Mouse (Mus musculus): Measurements from ENCODE around the gene Olfr323. TPM values are rescaled to one million over a fixed set of nuclear protein-coding genes. Genes with fewer than 3 reads are reported as not detected.
A peak's percentile ranks its signal among the peaks of the same experiment; 100 is the strongest.

Gene Olfr323
- total and polyA plus RNA-seq, 3 experiments: not detected

DNA sequence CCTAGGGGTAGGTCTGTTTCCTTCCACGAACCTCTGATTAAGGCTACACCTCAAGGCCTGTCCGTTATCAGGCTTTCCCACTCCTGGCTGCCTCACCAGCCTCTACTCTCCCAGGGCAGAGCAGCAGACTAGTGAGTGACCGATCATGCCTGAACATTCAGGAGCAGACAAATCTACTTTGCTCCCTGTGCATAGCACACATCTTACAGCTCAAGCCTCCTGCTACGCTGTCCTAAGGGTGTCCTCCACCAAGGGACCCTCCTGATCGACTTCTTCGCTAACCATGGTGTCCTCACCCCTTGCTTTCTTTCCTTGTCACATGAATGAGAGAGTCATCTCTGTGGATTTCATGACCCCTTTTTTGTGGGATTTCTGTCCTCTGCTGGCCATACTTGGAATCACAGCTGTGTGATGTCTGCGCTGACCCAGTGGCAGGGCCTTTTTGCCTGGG lies 42.4 kb downstream of the Olfr323 start:
- dilution Hi-C loops (cut with MboI; ENCODE audit: extremely low pct_ligation_motif_present, extremely low pct_unique_long_range_greater_than_20kb, low sequenced_read_pairs): no loop called here
- H3K36me3 ChIP-seq (replicated peaks in 1 of 2; ENCODE audit: control insufficient read depth in 1 of 2, insufficient read depth in 1 of 2, low read length in 1 of 2): no peaks in the 10 kb centered on the region
- H3K4me3 ChIP-seq (replicated peaks in 1 of 3; ENCODE audit: low read depth in 2 of 3, low read length in 2 of 3, poor library complexity in 1 of 3): no peak overlapping the region
- in situ Hi-C loops (cut with MboI; ENCODE audit: low pct_ligation_motif_present, low pct_unique_long_range_greater_than_20kb, low sequenced_read_pairs): loop anchor here (10.0 kb wide), 1 partner anchor 353 kb away; no protein-coding TSS in a partner anchor
- peaks cover 2% of the 10 kb centered on the region for H3K9me3 ChIP-seq (replicated peaks; ENCODE audit: low read length)
- no peak overlapping the region for H3K27ac ChIP-seq (ENCODE audit: insufficient read depth, low read depth)
- DNase-seq (ENCODE audit: extremely low read depth): peak; percentile 16
- no peak overlapping the region for H3K9ac ChIP-seq (ENCODE audit: insufficient read depth, low read depth)
- H3K4me1 ChIP-seq (ENCODE audit: control insufficient read depth in 1 of 2, insufficient read depth in 2 of 2): no peaks in the 10 kb centered on the region
- TF ChIP-seq ZMIZ1 (IDR thresholded peaks at IDR 0.05; ENCODE audit: low read depth, low read length) (no peak), SMC3 (IDR thresholded peaks at IDR 0.05; ENCODE audit: low read depth, low read length) (peak; percentile 92), TBP (conservative IDR thresholded peaks at IDR 0.05; ENCODE audit: low read depth, low read length) (no peak), IRF4 (IDR thresholded peaks at IDR 0.05; ENCODE audit: low read depth, low read length) (no peak), MAX (IDR thresholded peaks at IDR 0.05; ENCODE audit: low read length) (no peak), POLR2A (IDR thresholded peaks at IDR 0.05; ENCODE audit: low read depth, low read length) (no peak), RAD21 (IDR thresholded peaks at IDR 0.05; ENCODE audit: low read depth, low read length) (peak; percentile 68), GABPA (IDR thresholded peaks at IDR 0.05; ENCODE audit: insufficient replicate concordance, low read depth, low read length) (no peak), ETS1 (conservative IDR thresholded peaks at IDR 0.05; ENCODE audit: low read depth, low read length) (no peak), MEF2A (IDR thresholded peaks at IDR 0.05; ENCODE audit: borderline replicate concordance, low read depth, low read length) (no peak), JUN (IDR thresholded peaks at IDR 0.05; ENCODE audit: insufficient read depth, low read depth, low read length) (no peak), SIN3A (IDR thresholded peaks at IDR 0.05; ENCODE audit: low read length) (no peak), MAFK (IDR thresholded peaks at IDR 0.05; ENCODE audit: insufficient replicate concordance, low read length) (no peak), CTCF (conservative IDR thresholded peaks at IDR 0.05 in 1 of 2, IDR thresholded peaks at IDR 0.05 in 1 of 2; ENCODE audit: low read depth in 2 of 2, low read length in 2 of 2) (peak; percentile 86 to 94), EP300 (IDR thresholded peaks at IDR 0.05; ENCODE audit: low read length) (no peak), MYC (IDR thresholded peaks at IDR 0.05; ENCODE audit: low read depth, low read length) (no peak)
- no peaks in the 10 kb centered on the region for H3K79me2 ChIP-seq (replicated peaks; ENCODE audit: control insufficient read depth, extremely low read depth, insufficient read depth, poor library complexity, severe bottlenecking)
- H3K4me2 ChIP-seq (ENCODE audit: insufficient read depth, low read depth, poor library complexity, severe bottlenecking): no peak overlapping the region
- peaks cover 63% of the 10 kb centered on the region for H3K27me3 ChIP-seq (replicated peaks)

DNA sequence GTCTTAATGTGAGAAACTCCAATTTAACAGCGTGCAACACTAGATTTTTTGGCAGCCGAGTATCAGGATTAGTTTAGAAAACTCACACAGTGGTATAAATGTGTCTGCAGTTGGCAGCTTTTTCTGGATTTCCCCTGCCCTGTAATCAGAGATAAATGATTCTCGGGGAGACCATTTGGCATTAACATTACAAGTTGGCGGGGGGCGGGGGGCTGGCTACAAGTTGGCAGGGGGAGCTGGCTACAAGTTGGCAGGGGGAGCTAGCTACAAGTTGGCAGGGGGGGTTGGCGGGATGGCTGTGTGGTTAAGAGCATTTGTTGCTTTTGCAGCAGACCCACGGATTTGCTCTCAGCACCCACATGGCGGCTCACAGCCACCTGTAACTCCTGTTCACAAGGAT lies 51.7 kb downstream of the Olfr323 start:
- Histone ChIP-seq H3K4me2 (ENCODE audit: insufficient read depth, low read depth, poor library complexity, severe bottlenecking) (no peak overlapping the region), H3K27ac (ENCODE audit: insufficient read depth, low read depth) (no peak overlapping the region), H3K4me3 (replicated peaks in 1 of 3; ENCODE audit: low read depth in 2 of 3, low read length in 2 of 3, poor library complexity in 1 of 3) (no peak overlapping the region), H3K36me3 (replicated peaks in 1 of 2; ENCODE audit: control insufficient read depth in 1 of 2, insufficient read depth in 1 of 2, low read length in 1 of 2) (no peaks in the 10 kb centered on the region), H3K4me1 (ENCODE audit: control insufficient read depth in 1 of 2, insufficient read depth in 2 of 2) (no peaks in the 10 kb centered on the region), H3K79me2 (replicated peaks; ENCODE audit: control insufficient read depth, extremely low read depth, insufficient read depth, poor library complexity, severe bottlenecking) (no peaks in the 10 kb centered on the region), H3K9ac (ENCODE audit: insufficient read depth, low read depth) (no peak overlapping the region), H3K9me3 (replicated peaks; ENCODE audit: low read length) (no peaks in the 10 kb centered on the region), H3K27me3 (replicated peaks) (peaks cover 72% of the 10 kb centered on the region)
- no peak for DNase-seq (ENCODE audit: extremely low read depth)
- dilution Hi-C loops (cut with MboI; ENCODE audit: extremely low pct_ligation_motif_present, extremely low pct_unique_long_range_greater_than_20kb, low sequenced_read_pairs): no loop called here
- in situ Hi-C loops (cut with MboI; ENCODE audit: low pct_ligation_motif_present, low pct_unique_long_range_greater_than_20kb, low sequenced_read_pairs): no loop called here
- no peak for TF ChIP-seq ETS1 (conservative IDR thresholded peaks at IDR 0.05; ENCODE audit: low read depth, low read length)

All from CH12.LX (cell line).